Mouse (Mus musculus) brain, adult 2 months (tissue): ENCODE results near the gene Hyal3.

Experiments used
- DNase-seq: peaks from one replicate; pipeline ENCODE4 v3.0.0; 2011; ENCODE audit warnings: low read depth, low spot score

Gene Hyal3

DNA sequence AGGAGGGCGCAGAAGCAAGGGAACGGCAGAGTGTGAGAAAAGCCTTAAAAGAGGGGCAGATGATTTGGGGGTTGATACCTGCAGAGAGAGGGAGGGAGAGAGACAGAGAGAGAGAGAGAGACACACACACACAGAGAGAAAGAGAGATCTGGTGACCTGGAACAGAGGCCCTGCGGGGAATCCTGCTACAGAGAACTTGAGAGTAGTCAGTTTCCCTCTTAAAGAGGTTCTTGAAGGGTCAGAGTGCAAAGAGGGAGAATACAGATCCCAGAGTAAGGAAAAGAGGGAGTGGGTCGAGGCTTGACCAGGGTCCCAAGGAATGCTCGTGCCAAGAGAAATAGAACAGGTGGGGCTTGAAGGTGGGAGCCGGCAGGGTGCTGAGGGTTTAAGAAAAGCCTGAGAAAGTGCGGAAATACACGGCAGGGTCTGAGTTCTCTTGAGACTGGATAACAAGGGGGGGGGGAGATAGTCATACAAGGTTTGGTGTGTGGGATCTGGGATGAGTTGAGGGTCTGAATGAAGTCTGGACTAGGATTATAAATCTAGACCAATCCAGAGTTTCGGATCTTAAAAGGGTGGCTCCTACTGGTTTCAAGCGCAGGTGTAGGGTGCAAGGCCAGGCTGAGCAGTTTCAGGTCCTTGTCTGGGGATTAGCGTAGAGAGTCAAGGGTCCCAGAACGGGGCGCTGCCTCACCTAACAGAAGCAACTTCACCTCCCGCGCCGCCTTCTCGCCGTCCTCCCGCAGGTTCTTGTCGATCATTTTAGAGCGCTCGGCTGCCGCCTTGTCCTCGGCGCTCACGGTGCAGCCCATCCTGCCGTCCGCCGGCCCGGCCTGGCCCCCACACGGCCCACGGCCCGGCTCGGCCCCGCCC lies 54.0 kb downstream of the Hyal3 start:
- DNase-seq = no peak

DNA sequence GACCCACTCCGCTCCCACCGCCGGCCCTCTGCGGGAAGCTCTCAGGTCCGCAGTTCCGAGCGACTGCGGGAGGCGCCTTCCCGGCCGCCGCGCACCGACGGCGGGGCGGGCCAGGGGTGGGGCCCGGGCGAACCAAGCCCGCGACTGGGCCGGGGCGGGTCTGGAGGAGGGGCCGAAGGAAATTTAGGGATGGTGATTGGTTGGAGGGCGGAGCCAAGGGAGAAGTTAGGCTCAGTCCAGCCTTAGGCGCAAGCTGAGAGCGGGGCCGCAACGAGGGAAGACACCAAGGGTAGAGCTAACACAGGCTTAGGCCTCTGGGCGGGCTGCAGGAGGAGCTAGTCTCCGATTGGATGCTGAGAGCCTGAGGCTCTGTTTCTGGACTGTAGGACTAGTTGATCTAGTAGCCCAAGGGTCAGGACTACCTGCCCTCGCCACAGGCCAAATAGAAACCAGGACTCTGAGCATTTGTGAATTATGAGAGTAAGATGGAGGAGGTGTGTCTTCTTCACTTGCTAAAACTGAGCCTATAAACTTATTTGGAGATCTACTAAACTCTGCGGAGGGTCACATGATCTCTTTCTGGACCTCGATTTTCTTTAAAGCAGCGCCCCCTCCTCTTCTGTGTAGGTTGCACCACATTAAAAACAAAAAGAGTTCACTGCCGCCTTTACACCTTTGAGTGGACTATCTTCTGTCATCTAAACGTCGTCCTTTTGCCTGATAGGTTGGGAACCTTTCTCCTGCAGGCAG lies 54.8 kb downstream of the Hyal3 start, which contains the start of gene Gnai2:
Gene Gnai2, minus strand, starts transcription at position 89 of the 750 bp plus-strand sequence.
- peak; percentile 98 for DNase-seq
